Mouse (Mus musculus) brain, embryonic 14.5 days (tissue): ENCODE data around the gene Tnp1.

Source experiments
- CTCF ChIP-seq: fragments of 200-500 bp; IDR thresholded peaks from 2 replicates; pipeline ENCODE4 v1.5.1; 2012; ENCODE audit warnings: inconsistent platforms, mild to moderate bottlenecking, moderate library complexity, borderline replicate concordance; ENCODE audit not compliant: insufficient read depth, insufficient read length; ENCODE audit errors: extremely low read depth
- POLR2A ChIP-seq: fragments of 200-500 bp; IDR thresholded peaks from 2 replicates; pipeline ENCODE4 v1.6.1; 2012; ENCODE audit warnings: mild to moderate bottlenecking, inconsistent platforms, borderline replicate concordance; ENCODE audit not compliant: poor library complexity, insufficient read depth, insufficient read length, severe bottlenecking; ENCODE audit errors: extremely low read depth

DNA sequence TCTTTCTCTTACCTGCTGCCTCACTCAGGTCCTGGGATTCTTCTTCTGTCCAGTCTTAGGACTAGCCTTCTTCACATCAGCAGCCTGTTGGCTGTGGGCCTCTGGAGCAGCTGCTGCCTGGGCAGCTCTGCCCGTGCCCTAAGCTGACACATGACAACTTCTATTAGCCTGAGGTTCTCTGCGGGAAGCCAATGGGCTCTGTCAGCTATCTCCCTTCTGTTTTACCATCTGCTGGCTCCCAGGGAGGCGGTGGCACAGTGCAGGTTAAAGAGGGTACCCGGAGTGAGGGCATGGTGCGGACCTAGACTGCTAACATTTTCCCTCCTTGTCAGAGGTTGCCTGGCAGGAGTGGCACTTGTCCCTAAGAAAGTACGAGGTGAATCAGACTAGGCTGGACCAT is 39.5 kb upstream of the Tnp1 start:
- TF ChIP-seq CTCF = no peak
- TF ChIP-seq POLR2A = no peak
